Mouse (Mus musculus) liver, adult 2 months (tissue): ENCODE data around the gene Cox15.

Experiments used
- CTCF ChIP-seq: fragments of 200-500 bp; IDR thresholded peaks from 2 replicates; pipeline ENCODE4 v1.5.1; 2011; ENCODE audit warnings: low read depth, low read length, control low read depth
- POLR2A ChIP-seq: fragments of 200-500 bp; IDR thresholded peaks from 2 replicates; pipeline ENCODE4 v1.6.1; 2011; ENCODE audit warnings: low read length, control low read depth; ENCODE audit not compliant: insufficient read depth; ENCODE audit errors: extremely low read depth

GRCm38 (mm10) chr19:43730037-43730428 is 22.8 kb downstream of the Cox15 start:
- TF ChIP-seq POLR2A (no peak), CTCF (no peak)
